Mouse (Mus musculus): ENCODE measurements around the gene Fig4. TPM values are rescaled to one million over a fixed set of nuclear protein-coding genes. Genes with fewer than 3 reads are reported as not detected.

Gene Fig4
- total RNA-seq, 2 experiments from 2014 or later: 25.3 to 26.6 TPM

DNA sequence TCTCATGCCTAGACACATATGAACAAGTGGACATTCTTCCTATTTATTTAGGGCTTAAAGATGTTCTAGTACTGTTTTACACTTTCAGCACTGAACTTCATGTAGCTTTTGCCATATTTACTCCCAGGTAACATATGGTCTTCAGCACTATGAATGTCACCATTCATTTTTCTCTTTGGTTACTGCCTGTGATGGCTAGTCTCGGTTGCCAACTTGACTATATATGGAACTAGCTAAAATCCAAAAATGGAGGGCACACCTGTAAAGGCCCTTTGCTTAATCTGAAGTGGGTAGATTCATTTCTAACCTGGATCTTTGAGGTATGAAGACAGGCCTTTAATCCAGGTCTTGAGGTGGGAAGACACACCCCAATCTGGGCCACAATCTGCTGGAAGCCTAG lies 28.2 kb downstream of the Fig4 start:
- no peak for DNase-seq (ENCODE audit: low spot score in 2 of 2)
- intact Hi-C loops (cut with DNase I): no loop called here

DNA sequence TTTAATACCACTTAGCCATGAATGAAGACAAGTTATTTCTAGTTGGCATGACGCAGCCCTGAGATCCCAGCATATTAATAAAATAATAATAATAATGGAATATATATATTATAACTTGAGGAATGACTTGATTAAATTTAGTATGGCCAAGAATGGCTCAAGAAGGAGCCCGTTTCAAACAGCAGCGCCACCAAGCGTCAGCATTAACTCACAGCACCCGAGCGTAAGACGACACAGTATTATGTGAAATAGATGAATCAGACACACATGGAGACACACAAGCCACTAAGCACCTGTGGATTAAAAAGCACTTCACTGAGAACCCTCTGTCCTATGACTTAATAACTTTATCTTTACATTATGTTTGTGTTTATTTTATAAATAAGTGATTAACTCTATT lies 31.2 kb downstream of the Fig4 start:
- no peak for DNase-seq (ENCODE audit: low spot score in 2 of 2)
- intact Hi-C loops (cut with DNase I): no loop called here

DNA sequence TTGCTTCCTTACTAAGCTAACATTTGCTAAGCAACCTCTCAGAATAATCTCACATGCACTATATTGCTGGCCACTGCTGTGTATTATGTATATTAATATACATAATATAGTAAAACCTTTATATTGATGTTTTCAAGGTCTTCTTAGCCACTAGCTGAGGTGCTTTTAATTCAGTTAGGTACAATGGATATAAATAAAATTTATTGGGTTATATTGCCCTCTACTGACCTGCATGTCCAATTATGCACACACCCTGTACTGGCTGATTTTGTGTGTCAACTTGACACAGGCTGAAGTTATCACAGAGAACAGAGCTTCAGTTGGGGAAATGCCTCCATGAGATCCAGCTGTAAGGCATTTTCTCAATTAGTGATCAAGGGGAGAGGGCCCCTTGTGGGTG lies 41.2 kb downstream of the Fig4 start:
- intact Hi-C loops (cut with DNase I): no loop called here
- no peak for DNase-seq (ENCODE audit: low spot score in 2 of 2)

DNA sequence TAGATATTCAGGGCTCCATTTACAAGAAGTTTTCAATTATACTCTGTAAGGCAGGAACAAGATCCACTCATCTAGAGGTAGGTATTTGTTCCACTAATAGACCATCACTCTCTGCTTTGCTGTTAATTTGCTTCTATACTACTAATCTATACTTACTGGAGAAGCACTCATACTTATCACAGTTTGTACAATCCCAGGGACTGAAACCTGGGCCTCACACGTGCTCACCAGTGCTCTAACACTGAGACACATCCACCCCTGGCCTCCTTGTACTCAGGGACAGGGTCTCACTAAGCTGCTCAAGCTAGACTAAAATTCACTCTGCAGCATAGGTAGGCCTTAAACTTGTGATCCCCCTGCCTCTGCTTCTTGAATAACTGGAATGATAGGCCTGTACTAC lies 41.8 kb downstream of the Fig4 start:
- DNase-seq (ENCODE audit: low spot score in 2 of 2): no peak
- intact Hi-C loops (cut with DNase I): no loop called here

DNA sequence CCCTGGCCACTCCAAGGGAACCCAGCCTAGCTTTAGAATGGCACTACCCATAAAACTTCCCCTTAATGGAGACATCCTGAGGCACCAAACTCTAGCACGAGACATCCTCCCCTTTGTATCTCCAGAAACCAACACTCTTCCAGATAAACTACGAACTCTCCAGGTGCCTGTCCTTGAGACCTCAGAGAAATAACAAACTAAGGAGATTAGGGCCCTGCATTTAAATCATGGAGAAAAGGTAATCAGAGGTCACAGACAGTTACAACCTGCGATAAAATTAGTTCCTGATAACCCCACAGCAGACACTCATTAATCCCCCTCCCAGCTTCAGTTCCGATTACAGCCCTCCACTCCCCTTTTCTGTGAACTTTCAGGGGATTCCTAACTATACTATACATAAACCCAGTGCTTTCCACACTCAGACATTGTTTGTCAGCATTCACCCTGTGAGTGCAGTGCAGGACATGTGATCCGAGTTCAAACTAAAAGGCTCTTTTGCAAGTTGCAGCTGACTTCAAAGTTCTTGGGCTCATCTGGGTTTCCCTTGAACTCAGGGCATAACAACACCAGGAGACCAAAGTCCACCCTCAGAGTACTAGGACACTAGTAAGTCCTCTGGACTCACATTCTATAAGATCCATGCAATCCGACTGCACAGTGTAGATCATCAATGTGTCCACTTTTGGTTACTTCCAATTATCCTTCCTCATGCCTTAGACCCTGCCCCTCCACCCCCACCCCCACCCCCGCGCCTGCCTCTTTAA lies 42.6 kb downstream of the Fig4 start:
- no peak for DNase-seq (ENCODE audit: low spot score in 2 of 2)
- intact Hi-C loops (cut with DNase I): no loop called here

DNA sequence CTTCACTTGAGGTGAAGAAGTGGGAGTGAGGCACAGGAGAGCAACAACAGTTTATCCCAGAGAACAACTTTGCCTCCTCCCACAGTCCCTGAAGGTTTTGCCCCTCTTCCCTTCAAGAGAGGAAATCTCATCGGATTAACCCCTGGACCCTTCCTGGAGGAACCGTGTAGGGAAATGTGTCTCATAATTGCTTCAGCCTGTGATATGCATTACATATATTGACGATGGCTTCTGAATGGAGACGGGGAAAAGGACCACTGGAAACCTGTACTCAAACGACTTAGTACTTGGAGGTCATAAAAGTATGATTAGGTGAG lies 52.4 kb downstream of the Fig4 start:
- no peak for DNase-seq (ENCODE audit: low spot score in 2 of 2)
- intact Hi-C loops (cut with DNase I): no loop called here

DNA sequence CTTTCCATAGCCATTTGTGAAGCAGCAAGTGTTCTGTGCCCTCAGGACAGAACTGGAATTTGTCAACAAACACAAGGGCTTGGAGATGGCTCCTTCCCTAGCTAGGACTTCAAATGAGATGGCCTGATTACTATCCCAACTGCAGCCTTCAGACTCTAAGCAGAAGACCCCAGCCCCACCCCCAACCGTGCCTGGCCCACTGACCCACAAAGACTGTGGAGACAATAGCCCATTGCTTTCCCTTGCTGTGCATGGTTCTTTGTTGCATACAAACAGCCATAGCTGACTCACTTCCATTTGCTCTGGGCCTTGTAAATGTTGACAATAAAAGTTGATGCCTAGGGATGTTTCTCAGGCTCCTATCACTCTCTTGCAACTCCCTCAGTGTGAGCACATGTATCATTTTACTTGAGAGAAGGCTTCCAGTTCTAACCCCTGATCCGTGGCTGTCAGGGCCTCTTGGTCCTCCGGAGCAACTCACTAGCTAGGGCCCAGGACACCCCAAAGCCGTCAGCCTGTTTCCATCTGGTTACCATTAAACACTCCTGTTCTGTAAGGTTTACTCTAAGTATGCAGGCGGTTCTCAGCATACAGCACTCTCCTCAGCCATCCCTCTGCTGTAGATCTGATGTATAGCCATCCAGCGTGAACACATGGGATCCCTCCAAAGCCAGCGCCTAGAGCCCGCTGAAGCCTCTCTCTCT lies 52.9 kb downstream of the Fig4 start:
- intact Hi-C loops (cut with DNase I): no loop called here
- no peak for DNase-seq (ENCODE audit: low spot score in 2 of 2)

DNA sequence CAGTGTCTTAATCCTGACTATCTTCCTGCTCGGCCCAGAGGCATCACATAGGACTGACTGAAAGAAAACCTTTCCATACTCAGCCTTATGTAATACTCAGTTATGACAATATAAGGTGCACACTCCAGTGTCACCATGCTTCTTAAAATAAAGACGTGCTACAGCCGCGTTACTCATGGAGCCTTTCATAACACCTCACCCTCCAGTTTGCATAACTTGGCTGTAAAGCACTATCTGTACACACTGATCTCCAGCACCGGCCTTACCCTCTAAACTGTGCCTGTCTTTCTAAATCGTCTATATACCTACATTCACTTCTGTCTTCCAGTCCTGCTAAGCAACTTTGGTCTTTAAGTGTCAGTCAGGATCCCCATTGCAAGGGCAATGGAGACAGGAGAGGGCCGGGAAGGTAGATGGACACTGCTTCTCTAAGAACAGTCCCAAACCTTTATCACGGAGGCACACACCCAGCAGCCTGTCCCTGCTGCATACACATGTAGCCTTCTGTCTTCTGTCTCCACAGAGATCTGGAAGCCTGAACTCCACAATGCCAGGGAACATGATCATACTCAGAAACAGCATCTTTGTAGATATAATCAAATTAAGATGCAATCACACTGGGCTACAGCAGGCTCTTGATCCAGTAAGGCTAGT lies 53.9 kb downstream of the Fig4 start:
- intact Hi-C loops (cut with DNase I): no loop called here
- no peak for DNase-seq (ENCODE audit: low spot score in 2 of 2)

DNA sequence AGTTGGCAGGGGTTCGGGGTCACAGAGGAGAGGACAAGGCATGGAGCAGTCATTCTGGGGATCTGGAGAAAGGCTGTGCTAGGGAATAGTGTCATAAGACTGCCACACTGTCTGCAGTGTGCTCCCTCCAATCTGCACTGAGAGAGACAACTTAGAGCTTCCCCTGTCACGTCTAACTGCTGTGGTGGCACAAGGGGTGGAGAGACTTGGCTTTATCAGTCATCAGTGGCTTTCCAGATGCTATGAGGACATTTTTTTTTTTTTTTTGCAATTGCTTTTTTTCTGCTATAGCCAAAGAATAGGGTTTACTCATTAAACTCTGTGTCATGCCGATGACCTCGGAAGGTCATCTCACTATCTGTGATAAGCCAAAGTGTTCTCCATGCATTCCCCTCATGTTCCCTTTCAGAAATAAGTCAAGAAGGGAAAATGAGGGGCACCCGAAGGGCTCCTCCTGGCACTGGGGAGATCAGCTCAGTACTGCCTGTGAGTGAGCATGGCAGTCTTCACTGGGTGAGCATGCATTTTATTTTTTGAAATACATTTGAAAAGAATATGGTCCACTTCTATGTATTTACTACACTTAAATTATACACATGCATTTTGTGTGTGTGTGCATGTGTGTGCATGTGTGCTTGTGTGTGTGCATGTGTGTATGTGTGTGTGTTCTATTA lies 55.1 kb downstream of the Fig4 start:
- no peak for DNase-seq (ENCODE audit: low spot score in 2 of 2)
- intact Hi-C loops (cut with DNase I): no loop called here

DNA sequence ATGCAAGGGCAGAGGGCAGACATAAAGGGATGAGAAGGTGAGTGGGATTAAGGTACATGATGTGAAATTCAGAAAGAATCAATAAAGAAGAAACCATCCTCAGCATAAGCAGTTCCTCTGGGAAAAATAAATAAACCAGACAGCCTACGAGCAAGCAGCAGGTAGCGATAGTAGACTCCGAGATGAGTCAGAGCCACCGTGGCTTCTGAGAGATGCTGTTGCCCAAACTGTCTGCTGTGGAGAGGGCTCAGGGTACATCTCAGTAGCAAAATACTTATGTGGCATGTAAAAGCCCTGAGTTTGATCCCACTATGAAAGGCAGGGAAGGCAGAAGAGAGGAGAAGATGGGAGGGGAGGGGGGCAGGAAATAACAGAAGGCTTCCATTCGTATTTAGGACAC lies 56.9 kb downstream of the Fig4 start:
- intact Hi-C loops (cut with DNase I): no loop called here
- DNase-seq (ENCODE audit: low spot score in 2 of 2): no peak

DNA sequence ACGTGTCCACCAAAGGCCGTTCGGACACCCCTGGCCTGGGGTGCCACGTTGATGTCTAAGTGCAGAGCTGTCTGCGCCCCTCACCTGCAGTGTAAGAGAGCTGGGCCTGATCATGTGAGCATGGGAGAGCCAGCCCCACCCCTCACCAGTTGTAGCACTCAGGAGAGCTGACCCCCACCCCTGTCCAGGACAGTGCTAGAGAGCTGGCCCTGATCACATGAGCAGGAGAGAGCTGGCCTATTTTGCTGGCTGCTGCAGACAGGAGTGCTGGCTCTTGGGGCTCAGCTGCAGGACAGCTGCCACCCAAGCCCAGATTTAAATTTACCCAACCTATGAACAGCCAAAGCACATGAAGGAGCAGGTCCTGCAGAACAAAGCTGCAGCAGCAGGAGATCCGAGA lies 57.6 kb downstream of the Fig4 start:
- intact Hi-C loops (cut with DNase I): no loop called here
- DNase-seq (ENCODE audit: low spot score in 2 of 2): no peak

DNA sequence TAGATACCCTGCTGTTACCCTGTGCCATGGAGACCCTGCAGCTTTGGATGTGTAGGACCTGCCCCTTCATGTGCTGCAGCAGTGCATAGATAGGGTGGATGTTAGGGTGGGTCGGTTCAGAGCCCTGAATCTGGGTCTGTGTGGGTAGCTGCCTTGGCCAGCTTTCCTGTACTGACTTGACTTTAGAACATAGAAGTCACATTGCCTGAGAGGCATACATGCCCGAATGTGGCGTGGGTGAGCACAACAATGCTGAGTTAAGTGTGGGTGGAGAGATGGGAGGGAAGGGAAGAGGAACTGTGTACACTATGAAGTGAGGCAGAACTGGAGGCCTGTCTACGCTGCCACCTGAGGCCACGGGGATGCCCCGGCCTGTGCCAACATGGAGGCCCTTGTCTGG lies 58.0 kb downstream of the Fig4 start:
- DNase-seq (ENCODE audit: low spot score in 2 of 2): peak in 1 of 2 experiments; percentile 36
- intact Hi-C loops (cut with DNase I): no loop called here

DNA sequence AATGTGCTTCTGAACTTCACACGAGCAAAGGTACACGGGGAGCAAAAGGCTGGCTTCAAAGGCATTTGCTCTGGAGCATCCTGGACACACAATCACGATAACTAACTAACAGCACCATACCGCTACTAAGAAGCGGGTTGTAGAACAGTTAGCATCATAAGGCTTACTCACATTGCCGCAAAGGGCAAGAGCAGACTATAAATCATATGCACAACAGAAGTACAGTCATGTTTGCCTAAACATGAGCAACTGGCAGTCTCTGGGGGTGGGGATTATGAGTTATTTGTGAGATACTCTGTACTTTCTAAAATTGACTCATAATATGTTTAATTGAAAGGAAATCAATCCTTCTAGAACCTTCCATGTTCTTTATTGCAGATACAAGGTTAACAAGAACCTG lies 59.1 kb downstream of the Fig4 start:
- no peak for DNase-seq (ENCODE audit: low spot score in 2 of 2)
- intact Hi-C loops (cut with DNase I): no loop called here

DNA sequence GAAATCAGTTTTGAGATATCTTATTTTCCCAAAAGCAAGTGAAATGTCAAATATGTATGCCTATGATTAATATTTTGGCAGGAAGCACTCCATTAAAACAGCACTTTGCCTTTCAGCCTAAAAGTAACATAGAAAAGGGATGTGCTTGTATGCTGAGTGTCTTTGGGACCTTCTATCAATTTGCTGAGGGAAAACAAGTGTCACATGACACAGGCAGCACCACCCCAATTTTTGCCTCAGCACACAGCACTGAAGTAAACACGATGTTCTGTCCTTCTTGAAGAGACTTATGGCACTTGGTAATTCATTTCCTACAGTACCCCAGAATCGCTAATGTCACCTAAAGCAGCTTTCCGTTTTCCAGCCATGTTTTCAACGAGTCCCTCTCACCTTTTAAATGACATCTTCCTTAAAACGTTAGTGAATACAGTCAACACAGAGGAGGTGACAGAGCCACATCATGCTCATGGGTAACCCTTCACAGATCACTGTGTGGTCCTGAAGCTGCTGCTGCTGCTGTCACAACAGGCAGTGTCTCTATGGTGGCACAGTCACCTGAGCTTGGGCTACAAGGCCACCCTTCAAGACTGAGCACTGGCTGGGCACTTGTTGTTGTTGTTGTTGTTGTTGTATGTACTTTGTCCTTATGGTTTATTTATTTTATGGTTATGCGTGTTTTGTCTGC lies 61.4 kb downstream of the Fig4 start:
- intact Hi-C loops (cut with DNase I): no loop called here
- no peak for DNase-seq (ENCODE audit: low spot score in 2 of 2)

DNA sequence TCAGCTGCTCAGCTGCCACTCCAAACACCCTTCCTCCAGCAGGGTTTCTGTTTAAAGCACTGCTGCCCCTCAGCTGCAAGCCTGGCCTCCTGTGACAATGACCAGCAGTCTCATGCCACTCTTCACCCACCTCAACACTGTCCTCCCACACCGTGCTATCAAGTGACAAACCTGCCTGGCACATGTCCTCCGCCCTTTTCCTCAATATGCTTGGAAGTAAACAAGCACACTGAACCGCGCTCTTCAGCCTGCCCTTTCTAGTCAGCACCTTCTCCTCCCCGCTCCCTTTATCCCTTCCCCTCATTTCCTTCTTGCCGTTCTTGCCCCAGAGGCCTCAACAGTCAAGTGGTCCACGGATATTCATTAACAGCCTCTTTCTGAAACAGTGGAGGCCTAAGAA lies 62.0 kb downstream of the Fig4 start:
- no peak for DNase-seq (ENCODE audit: low spot score in 2 of 2)
- intact Hi-C loops (cut with DNase I): no loop called here

DNA sequence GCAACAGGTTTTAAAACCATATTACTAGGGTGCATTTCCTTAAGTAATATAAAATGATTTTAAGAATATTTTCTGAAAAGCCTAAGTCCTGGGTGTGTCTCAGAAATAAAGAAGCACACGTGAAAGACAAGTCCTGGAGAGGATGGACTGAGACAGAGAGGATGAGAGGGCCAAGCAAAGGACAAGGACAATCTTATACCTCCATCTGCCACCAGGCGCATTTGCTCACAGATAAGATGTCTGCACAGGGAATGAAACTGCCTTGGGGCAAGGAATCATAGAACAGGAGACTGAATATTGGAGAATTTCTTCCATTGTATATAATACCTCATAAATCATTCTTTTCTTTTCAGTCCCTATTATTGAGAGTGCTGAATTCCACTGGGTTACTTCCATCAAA lies 67.0 kb downstream of the Fig4 start:
- no peak for DNase-seq (ENCODE audit: low spot score in 2 of 2)
- intact Hi-C loops (cut with DNase I): no loop called here

DNA sequence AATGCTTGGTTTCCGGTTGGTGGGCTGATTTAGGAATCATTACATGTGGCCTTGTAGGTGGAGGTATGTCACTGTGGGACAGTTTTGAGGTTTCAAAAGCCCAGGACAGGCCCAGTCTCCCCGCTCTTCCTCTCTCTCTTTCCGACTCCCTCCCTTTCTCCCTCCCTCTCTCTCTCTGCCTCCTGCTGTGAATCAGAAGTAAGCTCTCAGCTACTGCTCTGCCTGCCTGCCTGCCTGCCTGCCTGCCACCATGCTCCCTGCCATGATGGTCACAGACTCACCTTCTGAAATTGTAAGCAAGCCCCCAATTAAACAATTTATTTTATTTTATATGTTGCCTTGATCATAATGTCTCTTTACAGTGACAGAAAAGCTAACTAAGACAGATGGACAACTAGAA lies 67.5 kb downstream of the Fig4 start:
- DNase-seq (ENCODE audit: low spot score in 2 of 2): no peak
- intact Hi-C loops (cut with DNase I): no loop called here

DNA sequence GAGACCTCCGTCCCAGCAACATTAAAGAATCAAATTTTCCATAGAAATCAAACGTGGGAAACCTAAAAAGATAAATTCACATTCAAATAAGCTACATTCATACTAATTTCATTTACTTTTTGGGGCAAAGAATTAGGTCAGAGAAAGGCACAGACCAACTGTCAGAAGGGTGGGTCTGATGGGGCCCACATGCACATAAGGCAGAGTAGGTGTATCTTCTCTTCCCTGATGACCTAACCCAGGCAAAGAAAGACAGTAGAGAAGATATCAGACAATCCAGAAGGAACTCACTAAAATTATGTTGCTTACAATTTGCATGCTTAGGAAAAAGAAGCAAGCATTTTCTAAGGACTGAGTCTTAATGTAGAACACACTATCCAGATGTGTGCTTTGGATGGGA lies 67.9 kb downstream of the Fig4 start:
- DNase-seq (ENCODE audit: low spot score in 2 of 2): no peak
- intact Hi-C loops (cut with DNase I): no loop called here

DNA sequence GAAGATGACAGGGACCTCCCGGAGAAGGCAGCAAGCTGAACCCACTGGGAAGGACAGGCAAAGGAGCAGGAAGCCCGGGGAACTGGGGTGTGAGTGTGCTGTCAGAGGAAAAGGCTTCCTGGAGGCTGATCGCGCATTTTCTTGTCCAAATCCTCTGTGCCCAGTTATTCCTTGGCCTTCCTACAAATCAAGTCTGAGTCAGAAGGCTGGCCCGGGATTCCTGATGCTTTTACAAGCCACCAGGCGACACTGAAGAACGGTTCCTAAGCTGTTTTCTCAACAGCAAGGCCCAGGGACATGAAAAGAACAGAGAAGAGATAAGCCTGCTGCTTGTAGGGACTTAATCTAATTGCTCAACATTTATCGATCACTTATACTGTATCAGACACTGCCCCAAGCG lies 68.5 kb downstream of the Fig4 start:
- intact Hi-C loops (cut with DNase I): no loop called here
- DNase-seq (ENCODE audit: low spot score in 2 of 2): no peak

DNA sequence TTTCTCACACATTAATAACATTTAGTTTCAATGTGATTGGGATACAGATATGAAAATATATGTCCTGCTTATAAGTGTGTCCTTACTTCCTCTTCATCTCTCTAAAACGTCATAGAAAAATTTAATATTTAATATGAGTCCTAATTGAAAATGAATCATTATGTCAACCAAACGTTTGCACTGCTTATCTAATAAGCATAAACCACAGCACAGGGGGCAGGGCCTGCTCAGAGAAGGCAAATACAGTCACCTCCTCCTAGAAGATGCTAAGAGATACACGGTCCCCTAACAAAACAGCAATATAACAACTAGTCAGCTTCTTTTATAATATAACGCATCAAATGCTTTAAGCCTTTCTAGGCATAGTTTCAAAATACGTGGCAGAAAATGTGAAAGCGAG lies 69.9 kb downstream of the Fig4 start:
- no peak for DNase-seq (ENCODE audit: low spot score in 2 of 2)
- intact Hi-C loops (cut with DNase I): no loop called here

Measured in left cerebral cortex, postnatal 36 days (tissue).